Mouse (Mus musculus) heart, adult 8-10 months (tissue): Measurements from ENCODE around the gene Esrrg. TPM values are rescaled to one million over a fixed set of nuclear protein-coding genes. Genes with fewer than 3 reads are reported as not detected.

Experiments used
- DNase-seq: peaks from one replicate; pipeline ENCODE4 v3.0.0; 2022; ENCODE audit warnings: low spot score
- total RNA-seq, 4 experiments: library from RNA; stranded (reverse); gene quantifications; 2 replicates each; pipeline ENCODE4 v1.2.4; 2022

Esrrg gene
- total RNA-seq, 4 experiments from 2014 or later = 44.1 to 47.4 (median 45.1) TPM

- no peak for DNase-seq
Measured at GRCm38 (mm10) chr1:187990161-187990560, 381.6 kb downstream of the Esrrg start.

- peak; percentile 36 for DNase-seq
Measured at GRCm38 (mm10) chr1:187997584-187998338, 389.2 kb downstream of the Esrrg start.

GRCm38 (mm10) chr1:187999121-187999520 lies 390.5 kb downstream of the Esrrg start:
- no peak for DNase-seq

- DNase-seq = no peak
Measured at GRCm38 (mm10) chr1:188000189-188000588, 391.6 kb downstream of the Esrrg start.

GRCm38 (mm10) chr1:188006820-188007491 lies 398.4 kb downstream of the Esrrg start:
- DNase-seq = no peak

GRCm38 (mm10) chr1:188008476-188008875 lies 399.9 kb downstream of the Esrrg start:
- no peak for DNase-seq

- no peak for DNase-seq
Measured at GRCm38 (mm10) chr1:188009868-188010267, 401.3 kb downstream of the Esrrg start.

GRCm38 (mm10) chr1:188010860-188011259 lies 402.3 kb downstream of the Esrrg start:
- peak; percentile 17 for DNase-seq

GRCm38 (mm10) chr1:188014411-188014810 lies 405.8 kb downstream of the Esrrg start:
- DNase-seq = no peak

- DNase-seq = peak; percentile 6
Measured at GRCm38 (mm10) chr1:188017956-188018862, 409.6 kb downstream of the Esrrg start.

GRCm38 (mm10) chr1:188029205-188029604 lies 420.6 kb downstream of the Esrrg start:
- no peak for DNase-seq

GRCm38 (mm10) chr1:188030116-188030515 lies 421.5 kb downstream of the Esrrg start:
- no peak for DNase-seq

GRCm38 (mm10) chr1:188031276-188031675 lies 422.7 kb downstream of the Esrrg start:
- DNase-seq = no peak

GRCm38 (mm10) chr1:188035957-188036356 lies 427.4 kb downstream of the Esrrg start:
- no peak for DNase-seq

GRCm38 (mm10) chr1:188046691-188047121 lies 438.1 kb downstream of the Esrrg start:
- DNase-seq = no peak

GRCm38 (mm10) chr1:188047148-188047547 lies 438.6 kb downstream of the Esrrg start:
- DNase-seq = no peak

- no peak for DNase-seq
Measured at GRCm38 (mm10) chr1:188055888-188056287, 447.3 kb downstream of the Esrrg start.

- no peak for DNase-seq
Measured at GRCm38 (mm10) chr1:188057892-188058291, 449.3 kb downstream of the Esrrg start.

- DNase-seq = no peak
Measured at GRCm38 (mm10) chr1:188059006-188059405, 450.4 kb downstream of the Esrrg start.

GRCm38 (mm10) chr1:188060493-188060892 lies 451.9 kb downstream of the Esrrg start:
- no peak for DNase-seq

- no peak for DNase-seq
Measured at GRCm38 (mm10) chr1:188068833-188069232, 460.2 kb downstream of the Esrrg start.

- DNase-seq = no peak
Measured at GRCm38 (mm10) chr1:188069849-188070248, 461.3 kb downstream of the Esrrg start.
